Mouse (Mus musculus): ENCODE data around the gene Nrxn1. TPM values are rescaled to one million over a fixed set of nuclear protein-coding genes. Genes with fewer than 3 reads are reported as not detected.

Nrxn1 gene
- total and polyA plus RNA-seq, 3 experiments, result not detected

GRCm38 (mm10) chr17:90990747-90991146 lies 102.1 kb downstream of the Nrxn1 start:
- no peaks in the 10 kb centered on the region for H3K27me3 ChIP-seq (ENCODE audit: control insufficient read depth in 1 of 2, insufficient read depth in 2 of 2, low read length in 2 of 2)
- no peak overlapping the region for H3K4me3 ChIP-seq (ENCODE audit: control insufficient read depth in 1 of 2, insufficient read depth in 1 of 2, low read depth in 2 of 2, low read length in 2 of 2)
- DNase-seq (ENCODE audit: low read depth, low spot score), result no peak
- H3K4me1 ChIP-seq (ENCODE audit: control insufficient read depth in 1 of 2, insufficient read depth in 2 of 2, low read length in 2 of 2), result peaks cover 0 to 2% of the 10 kb centered on the region in 2 experiments; a peak in 2 of 4 replicates
- no peaks in the 10 kb centered on the region; a peak in 1 of 4 replicates for H3K36me3 ChIP-seq (ENCODE audit: control insufficient read depth in 1 of 2, insufficient read depth in 2 of 2, low read length in 2 of 2)
- no peaks in the 10 kb centered on the region for H3K9me3 ChIP-seq (replicated peaks; ENCODE audit: insufficient read depth, low read length)
- no peak overlapping the region for H3K9ac ChIP-seq (ENCODE audit: control insufficient read depth, low read depth, low read length, poor library complexity, severe bottlenecking)
- no peaks in the 10 kb centered on the region for H3K79me2 ChIP-seq (ENCODE audit: control insufficient read depth, insufficient read depth, low read length, poor library complexity)
- H3K27ac ChIP-seq (ENCODE audit: control insufficient read depth, low read depth, low read length), result no peak overlapping the region
- TF ChIP-seq MAX (IDR thresholded peaks at IDR 0.05; ENCODE audit: low read length) (no peak), POLR2AphosphoS5 (IDR thresholded peaks at IDR 0.05; ENCODE audit: borderline replicate concordance, low read depth, low read length) (no peak), SIN3A (IDR thresholded peaks at IDR 0.05; ENCODE audit: low read length) (no peak), ZKSCAN1 (IDR thresholded peaks at IDR 0.05; ENCODE audit: low read depth, low read length) (no peak), MAZ (IDR thresholded peaks at IDR 0.05; ENCODE audit: low read depth, low read length) (no peak), USF1 (IDR thresholded peaks at IDR 0.05; ENCODE audit: low read depth, low read length) (no peak), POLR2A (IDR thresholded peaks at IDR 0.05; ENCODE audit: control insufficient read depth in 1 of 2, insufficient read depth in 1 of 2, low read depth in 1 of 2, low read length in 2 of 2, poor library complexity in 1 of 2) (no peak), NELFE (IDR thresholded peaks at IDR 0.05; ENCODE audit: low read depth, low read length) (no peak), MXI1 (IDR thresholded peaks at IDR 0.05; ENCODE audit: low read depth, low read length) (no peak), CTCF (IDR thresholded peaks at IDR 0.05 in 2 of 3, conservative IDR thresholded peaks at IDR 0.05 in 1 of 3; ENCODE audit: control insufficient read depth in 1 of 3, insufficient read depth in 1 of 3, low read depth in 2 of 3, low read length in 3 of 3, poor library complexity in 1 of 3, severe bottlenecking in 1 of 3) (no peak), HCFC1 (IDR thresholded peaks at IDR 0.05; ENCODE audit: low read depth, low read length) (no peak)

GRCm38 (mm10) chr17:90962904-90963531 lies 129.9 kb downstream of the Nrxn1 start:
- peak; percentile 42 for DNase-seq (ENCODE audit: low read depth, low spot score)
- H3K4me3 ChIP-seq (ENCODE audit: control insufficient read depth in 1 of 2, insufficient read depth in 1 of 2, low read depth in 2 of 2, low read length in 2 of 2), result no peak overlapping the region
- no peaks in the 10 kb centered on the region for H3K27me3 ChIP-seq (ENCODE audit: control insufficient read depth in 1 of 2, insufficient read depth in 2 of 2, low read length in 2 of 2)
- no peaks in the 10 kb centered on the region for H3K9me3 ChIP-seq (replicated peaks; ENCODE audit: insufficient read depth, low read length)
- no peaks in the 10 kb centered on the region for H3K79me2 ChIP-seq (ENCODE audit: control insufficient read depth, insufficient read depth, low read length, poor library complexity)
- TF ChIP-seq GATA1 (IDR thresholded peaks at IDR 0.05; ENCODE audit: low read depth, low read length) (no peak), CTCF (IDR thresholded peaks at IDR 0.05 in 2 of 3, conservative IDR thresholded peaks at IDR 0.05 in 1 of 3; ENCODE audit: control insufficient read depth in 1 of 3, insufficient read depth in 1 of 3, low read depth in 2 of 3, low read length in 3 of 3, poor library complexity in 1 of 3, severe bottlenecking in 1 of 3) (peak; percentile 13 to 57 (median 52); a peak in 4 of 6 replicates), POLR2A (IDR thresholded peaks at IDR 0.05; ENCODE audit: control insufficient read depth in 1 of 2, insufficient read depth in 1 of 2, low read depth in 1 of 2, low read length in 2 of 2, poor library complexity in 1 of 2) (no peak), KAT2A (conservative IDR thresholded peaks at IDR 0.05; ENCODE audit: low read depth, low read length) (no peak), HCFC1 (IDR thresholded peaks at IDR 0.05; ENCODE audit: low read depth, low read length) (no peak), GABPA (IDR thresholded peaks at IDR 0.05; ENCODE audit: low read depth, low read length) (no peak), CHD1 (IDR thresholded peaks at IDR 0.05; ENCODE audit: low read depth, low read length) (no peak), SMC3 (IDR thresholded peaks at IDR 0.05; ENCODE audit: low read depth, low read length) (peak; percentile 68), POLR2AphosphoS5 (IDR thresholded peaks at IDR 0.05; ENCODE audit: borderline replicate concordance, low read depth, low read length) (no peak), E2F4 (IDR thresholded peaks at IDR 0.05; ENCODE audit: borderline replicate concordance, low read depth, low read length) (no peak), POLR2AphosphoS2 (IDR thresholded peaks at IDR 0.05; ENCODE audit: low read length) (no peak), ZMIZ1 (IDR thresholded peaks at IDR 0.05; ENCODE audit: low read depth, low read length) (no peak), BHLHE40 (IDR thresholded peaks at IDR 0.05; ENCODE audit: borderline replicate concordance, low read depth, low read length) (no peak), MEF2A (IDR thresholded peaks at IDR 0.05; ENCODE audit: extremely low read depth, insufficient replicate concordance, low read depth, low read length, poor library complexity, severe bottlenecking) (no peak), RAD21 (IDR thresholded peaks at IDR 0.05; ENCODE audit: low read depth, low read length) (peak; percentile 66), ZC3H11A (IDR thresholded peaks at IDR 0.05; ENCODE audit: low read depth, low read length) (peak; percentile 60), USF2 (IDR thresholded peaks at IDR 0.05; ENCODE audit: borderline replicate concordance in 1 of 2, insufficient read depth in 1 of 2, low read depth in 1 of 2, low read length in 2 of 2) (no peak), NRF1 (IDR thresholded peaks at IDR 0.05; ENCODE audit: insufficient read depth, low read depth, low read length, poor library complexity, severe bottlenecking) (no peak)
- H3K27ac ChIP-seq (ENCODE audit: control insufficient read depth, low read depth, low read length), result no peak overlapping the region
- H3K4me1 ChIP-seq (ENCODE audit: control insufficient read depth in 1 of 2, insufficient read depth in 2 of 2, low read length in 2 of 2), result no peaks in the 10 kb centered on the region
- no peaks in the 10 kb centered on the region for H3K36me3 ChIP-seq (ENCODE audit: control insufficient read depth in 1 of 2, insufficient read depth in 2 of 2, low read length in 2 of 2)
- no peak overlapping the region for H3K9ac ChIP-seq (ENCODE audit: control insufficient read depth, low read depth, low read length, poor library complexity, severe bottlenecking)

Data from MEL (cell line).